Mouse (Mus musculus) layer of hippocampus, adult 2 months (tissue): ENCODE measurements around the gene Naga. TPM values are rescaled to one million over a fixed set of nuclear protein-coding genes. Genes with fewer than 3 reads are reported as not detected.

Source experiments
- DNase-seq, 2 experiments: peaks; one replicate each; pipeline ENCODE4 v3.0.0; 2022; ENCODE audit warnings: low spot score in 2 of 2
- H3K27ac ChIP-seq: fragments of 200-600 bp; 2 replicates; pipeline ENCODE4 v1.8.1; 2022
- H3K4me3 ChIP-seq: fragments of 200-600 bp; 2 replicates; pipeline ENCODE4 v1.8.1; 2022; ENCODE audit warnings: mild to moderate bottlenecking
- CTCF ChIP-seq: fragments of 200-600 bp; conservative IDR thresholded peaks from 2 replicates; pipeline ENCODE4 v1.8.1; 2022; ENCODE audit warnings: antibody characterized with exemption, mild to moderate bottlenecking, moderate library complexity
- total RNA-seq, 2 experiments: library from RNA; stranded (reverse); gene quantifications; 2 replicates each; pipeline ENCODE4 v1.2.3; 2021

The Naga gene
- total RNA-seq, 2 experiments from 2014 or later: 37.6 to 40.9 TPM

GRCm38 (mm10) chr15:82351480-82351879 lies 12.8 kb upstream of the Naga start:
- Histone ChIP-seq H3K4me3 (no peak overlapping the region), H3K27ac (no peak overlapping the region)
- DNase-seq: no peak
- no peak for TF ChIP-seq CTCF

- Histone ChIP-seq H3K4me3 (no peak overlapping the region), H3K27ac (no peak overlapping the region)
- no peak for DNase-seq
- no peak for TF ChIP-seq CTCF
Measured at GRCm38 (mm10) chr15:82350349-82350748, 11.6 kb upstream of the Naga start.

- no peak for TF ChIP-seq CTCF
- no peak for DNase-seq
- Histone ChIP-seq H3K27ac (no peak overlapping the region), H3K4me3 (no peak overlapping the region)
Measured at GRCm38 (mm10) chr15:82348999-82349341, 10.2 kb upstream of the Naga start.

- no peak for TF ChIP-seq CTCF
- Histone ChIP-seq H3K4me3 (no peak overlapping the region), H3K27ac (no peak overlapping the region)
- DNase-seq: no peak
Measured at GRCm38 (mm10) chr15:82348258-82348998, 9.7 kb upstream of the Naga start.

GRCm38 (mm10) chr15:82347852-82348251 lies 9.1 kb upstream of the Naga start:
- no peak for TF ChIP-seq CTCF
- no peak overlapping the region for H3K27ac ChIP-seq
- H3K4me3 ChIP-seq: no peak overlapping the region
- no peak for DNase-seq

GRCm38 (mm10) chr15:82347303-82347676 lies 8.6 kb upstream of the Naga start:
- TF ChIP-seq CTCF: no peak
- no peak for DNase-seq
- Histone ChIP-seq H3K27ac (peak overlapping the region; percentile 97), H3K4me3 (peak overlapping the region; percentile 92)

- peak overlapping the region; percentile 92 for H3K4me3 ChIP-seq
- no peak for DNase-seq
- peak; percentile 55 for TF ChIP-seq CTCF
- H3K27ac ChIP-seq: peak overlapping the region; percentile 97
Measured at GRCm38 (mm10) chr15:82346580-82347302, 8.0 kb upstream of the Naga start.

GRCm38 (mm10) chr15:82345820-82346470 lies 7.2 kb upstream of the Naga start:
- peak; percentile 96 to 98 for DNase-seq
- Histone ChIP-seq H3K27ac (peak overlapping the region; percentile 97), H3K4me3 (peak overlapping the region; percentile 92)
- TF ChIP-seq CTCF: no peak

GRCm38 (mm10) chr15:82344971-82345370 lies 6.2 kb upstream of the Naga start:
- Histone ChIP-seq H3K27ac (no peak overlapping the region), H3K4me3 (no peak overlapping the region)
- TF ChIP-seq CTCF: no peak
- DNase-seq: no peak

GRCm38 (mm10) chr15:82343368-82344287 lies 4.9 kb upstream of the Naga start:
- TF ChIP-seq CTCF: no peak
- Histone ChIP-seq H3K27ac (no peak overlapping the region), H3K4me3 (no peak overlapping the region)
- no peak for DNase-seq

- DNase-seq: no peak
- no peak overlapping the region for H3K27ac ChIP-seq
Measured at GRCm38 (mm10) chr15:82342543-82342935, 3.8 kb upstream of the Naga start.

GRCm38 (mm10) chr15:82341675-82342542 lies 3.2 kb upstream of the Naga start:
- DNase-seq: no peak
- no peak overlapping the region for H3K27ac ChIP-seq
- TF ChIP-seq CTCF: no peak
- no peak overlapping the region for H3K4me3 ChIP-seq

More at GRCm38 (mm10) chr15:82342543-82342935, 3.8 kb upstream of the Naga start:
- no peak overlapping the region for H3K4me3 ChIP-seq
- TF ChIP-seq CTCF: no peak
